Mouse (Mus musculus) gastrocnemius, adult 18-20 months (tissue): ENCODE measurements around the gene Urm1. TPM values are rescaled to one million over a fixed set of nuclear protein-coding genes. Genes with fewer than 3 reads are reported as not detected.

Experiments
- DNase-seq: peaks from one replicate; pipeline ENCODE4 v3.0.0; 2021; ENCODE audit warnings: low spot score
- total RNA-seq, 2 experiments: library from RNA; stranded (reverse); gene quantifications; 2 replicates each; pipeline ENCODE4 v1.2.3; 2021

Urm1 gene
- total RNA-seq, 2 experiments from 2014 or later, result 23.9 to 30.3 TPM

DNA sequence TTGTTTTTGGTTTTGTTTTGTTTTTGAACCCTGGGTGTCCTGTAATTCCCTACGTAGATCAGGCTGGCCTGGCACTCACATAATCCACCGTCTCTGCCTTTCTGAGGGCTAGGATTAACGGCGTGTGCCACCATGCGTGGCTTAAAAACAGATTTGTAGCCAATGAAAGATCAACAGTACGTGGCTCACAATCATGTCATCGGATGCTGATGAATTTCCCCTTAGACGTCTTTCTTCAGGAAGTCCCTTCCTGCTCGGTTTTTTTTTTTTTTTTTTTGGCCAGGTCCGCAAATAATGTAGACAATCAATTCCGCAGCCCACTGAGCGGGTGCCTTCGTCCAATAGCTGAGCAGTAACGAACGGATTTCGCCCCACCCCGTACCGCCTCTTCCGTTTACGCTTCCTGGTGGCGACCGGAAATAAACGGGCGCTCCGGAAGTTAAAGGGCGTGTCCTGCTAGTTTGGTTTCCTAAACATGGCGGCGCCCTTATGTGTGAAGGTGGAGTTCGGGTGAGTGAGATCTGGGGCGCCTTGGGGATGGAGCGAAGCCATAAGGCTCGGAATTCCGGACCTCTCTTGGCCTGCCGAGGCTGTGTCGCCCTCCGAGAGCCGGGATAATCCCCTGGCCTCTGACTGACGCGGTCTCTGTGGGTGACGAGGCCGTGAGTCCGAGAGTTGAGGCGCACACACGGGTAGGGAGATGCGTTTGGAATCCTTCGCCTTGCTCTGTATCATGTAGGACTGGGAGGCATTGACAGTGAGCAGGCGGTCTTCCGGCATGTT lies 7.2 kb downstream of the Urm1 start:
- peak; percentile 96 for DNase-seq

DNA sequence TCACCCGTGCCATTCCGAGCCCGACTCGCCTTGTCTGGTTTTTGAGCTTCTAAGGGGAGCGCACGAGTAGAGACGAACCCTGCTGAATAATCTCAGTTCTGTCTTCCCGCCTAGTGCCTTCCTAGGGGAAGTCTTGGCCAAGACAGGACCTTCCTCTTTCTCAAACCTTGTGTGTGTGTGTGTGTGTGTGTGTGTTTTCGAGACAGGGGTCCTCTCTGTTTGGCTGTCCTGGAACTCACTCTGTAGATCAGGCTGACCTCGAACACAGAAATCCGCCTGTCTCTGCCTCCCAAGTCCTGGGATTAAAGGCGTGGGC lies 7.8 kb downstream of the Urm1 start:
- no peak for DNase-seq

DNA sequence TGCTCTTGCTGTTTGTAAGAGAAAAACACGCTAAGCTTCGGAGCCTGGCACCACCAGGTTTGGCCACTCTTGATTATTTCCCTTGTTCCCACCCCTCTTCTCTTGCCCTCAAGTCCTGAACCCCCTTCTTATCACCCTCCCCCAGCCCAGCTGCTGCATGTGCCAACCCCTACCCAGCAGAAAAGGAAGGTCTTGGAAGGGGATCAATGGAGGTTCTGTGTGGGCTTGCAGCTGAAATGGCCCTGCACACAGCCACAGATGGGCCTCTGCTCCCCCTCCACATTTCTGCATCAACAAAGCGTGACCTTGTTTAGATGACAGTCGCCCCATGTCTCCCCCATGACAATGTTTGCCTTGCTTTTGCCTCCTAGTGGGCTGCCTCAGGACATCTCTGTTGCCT lies 11.2 kb downstream of the Urm1 start:
- DNase-seq, result no peak

DNA sequence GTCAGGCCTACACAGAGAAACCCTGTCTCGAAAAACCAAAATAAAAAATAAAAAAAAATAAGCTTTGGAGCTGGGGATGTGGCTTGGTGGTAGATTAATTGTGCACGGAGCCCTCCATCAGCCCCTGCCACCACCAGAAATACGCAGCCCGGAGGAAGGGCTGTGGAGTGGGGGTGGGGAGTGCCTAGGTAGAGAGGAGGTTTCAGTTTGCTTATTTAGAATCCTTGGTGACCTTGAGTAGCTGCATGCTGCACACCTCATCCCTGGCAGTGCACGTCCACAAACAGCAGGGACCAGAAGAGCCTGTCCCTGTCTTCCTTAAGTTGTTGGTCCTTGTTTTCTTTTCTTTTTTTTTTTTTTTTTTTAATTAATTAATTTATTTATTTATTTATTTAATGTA lies 13.9 kb downstream of the Urm1 start:
- DNase-seq, result no peak

DNA sequence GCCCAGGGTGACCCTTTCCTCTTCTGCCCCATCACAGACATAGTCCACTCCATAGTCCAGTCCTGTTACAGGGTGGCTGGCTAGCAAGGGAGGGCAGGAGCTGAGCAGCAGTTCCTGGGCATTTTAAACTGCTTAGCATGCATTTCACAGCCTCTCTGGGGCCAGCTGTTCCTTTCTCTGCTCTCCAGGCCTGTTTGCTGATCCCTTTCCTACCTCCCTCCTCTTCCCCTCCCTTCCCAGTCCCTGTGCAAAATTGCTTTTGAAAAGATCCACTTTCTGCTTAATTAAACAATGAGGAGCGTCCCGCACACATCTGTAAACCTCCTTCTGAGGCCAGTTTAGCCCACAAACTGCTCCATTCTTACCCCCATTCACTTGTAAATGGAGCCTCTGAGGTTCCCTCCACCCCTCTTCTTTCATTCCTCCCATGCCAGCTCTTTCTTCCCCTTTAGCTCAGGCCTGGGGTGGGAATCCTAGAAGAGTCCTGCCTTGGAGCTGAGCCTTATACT lies 15.6 kb downstream of the Urm1 start:
- no peak for DNase-seq

DNA sequence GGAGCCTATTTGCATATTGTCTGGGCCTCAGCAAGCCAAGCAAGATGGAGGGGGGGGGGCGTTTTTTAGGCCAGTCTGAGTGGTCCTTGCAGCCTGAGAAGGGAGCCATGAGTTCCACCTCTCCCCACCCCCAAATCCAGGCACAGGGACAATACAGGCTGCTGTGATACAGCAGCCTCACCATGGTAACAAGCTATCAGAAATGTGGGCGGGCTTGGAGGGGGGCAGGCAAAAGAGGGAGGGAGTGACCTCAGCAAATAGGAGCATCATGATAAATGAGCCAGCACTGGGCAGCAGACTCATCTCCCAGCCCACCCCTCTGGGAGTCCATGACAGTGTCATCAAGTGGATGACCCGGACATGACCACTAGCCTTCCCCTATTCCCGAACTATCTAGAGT lies 19.6 kb downstream of the Urm1 start:
- no peak for DNase-seq

DNA sequence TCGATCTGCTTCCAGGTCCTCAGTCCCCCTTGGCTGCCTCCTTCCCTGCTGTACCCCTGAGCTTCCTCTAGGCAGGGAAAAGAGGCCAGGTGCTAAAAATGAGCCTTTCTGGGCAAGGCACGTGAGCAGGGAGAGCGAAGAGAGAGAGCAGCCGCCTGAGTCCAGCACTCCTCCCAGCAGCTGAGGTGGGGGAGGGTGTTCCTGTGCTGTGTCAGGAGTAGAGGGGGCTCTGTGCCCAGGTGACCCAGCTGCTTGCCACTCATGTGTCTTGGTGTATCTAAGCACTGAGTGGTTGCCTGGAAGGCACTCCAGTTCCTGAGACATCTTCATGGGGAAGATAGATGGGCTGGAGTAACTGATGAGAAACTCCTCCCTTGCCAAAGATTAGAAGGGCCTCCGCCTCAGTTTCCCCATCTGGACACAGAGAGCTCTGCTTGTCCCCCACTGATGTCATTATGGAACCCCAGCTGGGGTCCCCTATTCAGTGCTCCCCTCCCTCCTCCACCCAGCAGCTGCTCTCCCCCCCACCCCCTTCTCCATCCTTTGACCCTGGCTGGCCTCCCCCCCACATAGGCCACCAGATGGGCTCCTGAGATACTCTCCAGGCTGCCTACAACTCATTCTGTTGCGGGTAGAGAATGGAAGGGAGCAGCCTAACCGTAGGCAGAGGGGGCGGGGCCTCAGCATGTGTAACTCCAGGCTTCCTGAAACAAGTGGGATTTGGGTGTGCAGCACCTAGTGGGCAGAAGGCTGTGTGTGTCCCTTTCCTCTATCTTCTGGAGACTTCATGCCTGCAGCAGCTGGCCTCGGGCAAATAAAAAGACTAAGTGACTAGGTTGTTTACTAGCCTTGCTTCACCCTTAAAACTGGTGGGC lies 23.6 kb downstream of the Urm1 start:
- no peak for DNase-seq

DNA sequence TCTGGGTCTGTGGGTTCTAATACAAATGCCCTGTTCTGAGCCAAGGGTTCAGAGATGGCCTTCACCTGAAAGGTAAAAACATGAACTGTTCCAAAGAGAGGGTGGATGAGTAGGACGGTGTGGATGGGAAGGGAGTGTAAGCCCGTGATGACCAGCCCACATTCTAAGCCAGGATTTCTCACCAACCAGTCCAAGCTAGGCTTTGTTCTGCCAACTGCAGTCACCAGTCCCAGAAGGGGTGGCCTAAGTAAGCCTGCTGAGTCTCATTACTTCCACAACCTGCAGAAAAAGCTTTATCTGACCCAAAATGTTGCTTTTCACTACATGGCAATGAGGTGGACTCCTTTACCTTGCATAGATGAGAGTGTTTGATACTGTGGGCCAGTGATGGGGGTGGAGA lies 24.2 kb downstream of the Urm1 start:
- no peak for DNase-seq

DNA sequence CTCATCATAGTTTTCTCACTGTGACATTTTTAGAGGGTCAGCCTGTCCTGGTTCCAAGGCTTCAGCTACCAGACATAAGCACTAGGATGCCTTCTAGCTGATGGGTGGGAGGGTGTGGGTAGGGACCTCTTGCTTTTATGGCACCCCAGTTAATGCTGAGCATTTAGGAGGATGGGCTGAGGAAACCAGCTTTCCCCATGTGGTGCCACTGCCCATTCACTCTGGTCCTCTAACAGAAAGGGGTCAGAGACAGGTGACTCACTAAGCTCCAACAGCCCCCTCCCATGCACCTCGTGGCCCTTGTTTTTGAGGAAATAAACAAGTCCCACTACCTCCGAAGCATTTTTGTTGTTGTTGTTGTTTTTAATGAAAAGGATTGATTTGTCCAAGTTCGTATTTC lies 24.8 kb downstream of the Urm1 start:
- no peak for DNase-seq

DNA sequence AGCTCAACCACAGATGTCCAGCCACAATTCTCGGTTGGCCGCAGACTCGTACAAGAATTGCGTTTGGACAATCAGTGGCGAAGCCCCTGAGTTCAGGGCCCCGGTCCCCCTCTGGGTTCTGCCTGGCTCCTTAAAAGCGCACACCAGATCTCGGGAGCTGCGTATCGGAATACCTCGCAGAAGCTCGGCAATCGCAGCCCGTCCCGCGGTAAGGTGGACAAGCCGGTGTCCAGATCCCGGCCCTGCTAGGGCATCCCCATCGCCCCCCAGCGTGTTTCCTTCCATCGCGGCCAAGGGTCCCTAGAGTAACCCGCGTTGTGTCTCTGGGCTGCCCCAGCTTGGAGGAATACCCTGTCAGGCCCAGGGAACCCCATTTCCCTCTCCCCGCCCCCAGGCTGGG lies 25.8 kb downstream of the Urm1 start:
- no peak for DNase-seq

DNA sequence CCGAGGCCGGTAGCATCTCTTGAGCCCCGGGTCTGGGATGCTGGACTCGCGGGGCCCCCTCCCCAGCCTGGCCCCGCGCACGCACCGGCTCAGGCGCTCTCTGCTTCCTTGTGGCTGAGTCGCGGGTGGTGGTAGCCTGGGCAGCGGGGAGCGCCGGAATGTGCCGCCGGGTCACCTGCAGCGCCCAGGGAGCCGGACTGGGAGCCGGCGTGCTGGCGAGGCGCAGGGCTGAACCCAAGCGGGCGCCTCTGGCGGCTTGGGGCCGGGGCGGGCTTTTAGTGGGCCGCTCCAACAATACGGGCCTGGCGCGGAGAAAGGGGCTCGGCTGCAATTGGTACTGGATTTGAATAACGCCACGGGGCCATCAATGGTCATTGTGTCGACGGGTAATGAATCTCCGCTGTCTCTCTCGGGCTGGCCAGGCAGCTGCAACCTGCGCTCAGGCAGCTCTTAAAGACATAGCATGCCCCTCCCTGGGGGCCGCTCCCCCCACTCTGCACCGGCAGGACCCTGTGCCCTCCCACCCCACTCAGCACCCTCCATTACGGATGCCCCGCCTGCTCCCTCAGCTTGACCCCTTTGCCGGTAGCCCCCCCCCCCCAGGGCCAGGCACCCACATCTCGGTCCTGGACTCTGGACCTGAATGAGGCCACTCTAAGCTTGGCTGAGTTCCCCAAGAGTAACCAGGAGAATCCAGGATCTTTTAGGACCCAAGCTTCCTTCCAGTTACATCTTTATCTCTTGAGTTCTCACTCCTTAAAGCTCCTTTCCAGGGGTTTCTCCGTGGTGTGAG lies 26.4 kb downstream of the Urm1 start:
- no peak for DNase-seq

DNA sequence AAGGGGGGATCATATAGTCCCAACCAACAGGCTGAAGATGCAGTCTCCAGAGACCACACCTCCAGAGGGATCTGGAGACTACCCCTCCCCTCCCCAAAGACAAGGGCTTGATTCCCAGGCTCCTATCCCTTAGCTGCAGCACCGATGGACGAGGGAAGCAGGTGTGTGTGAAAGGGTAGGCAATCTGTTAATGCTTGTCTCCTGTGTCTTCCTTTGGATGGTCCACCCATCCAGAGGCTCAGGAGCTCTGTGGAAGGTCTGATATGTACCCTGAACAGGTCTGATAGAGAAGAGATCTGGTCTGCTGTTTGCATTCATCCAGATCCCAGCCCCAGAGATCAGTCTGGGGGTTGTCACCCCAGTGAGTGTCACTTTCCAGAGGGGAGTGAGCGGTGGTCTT lies 27.0 kb downstream of the Urm1 start:
- DNase-seq, result no peak

DNA sequence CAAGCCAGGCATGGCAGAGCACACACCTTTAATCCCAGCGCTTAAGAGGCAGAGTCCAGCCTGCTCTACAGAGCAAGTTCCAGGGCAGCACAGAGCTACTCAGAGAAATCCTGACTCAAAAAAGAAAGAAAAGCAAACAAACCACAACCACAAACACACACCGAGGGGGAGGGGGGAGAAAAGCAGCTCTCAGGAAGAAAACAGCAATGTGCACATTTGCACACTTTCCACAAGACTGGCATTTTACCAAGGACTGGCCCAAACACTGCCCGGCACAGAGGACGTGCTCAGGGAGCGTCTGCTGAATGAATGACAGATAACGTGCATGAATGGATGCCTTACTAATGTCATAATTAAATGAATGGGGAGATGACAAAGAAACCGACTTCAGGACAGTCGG lies 29.2 kb downstream of the Urm1 start:
- DNase-seq, result no peak

DNA sequence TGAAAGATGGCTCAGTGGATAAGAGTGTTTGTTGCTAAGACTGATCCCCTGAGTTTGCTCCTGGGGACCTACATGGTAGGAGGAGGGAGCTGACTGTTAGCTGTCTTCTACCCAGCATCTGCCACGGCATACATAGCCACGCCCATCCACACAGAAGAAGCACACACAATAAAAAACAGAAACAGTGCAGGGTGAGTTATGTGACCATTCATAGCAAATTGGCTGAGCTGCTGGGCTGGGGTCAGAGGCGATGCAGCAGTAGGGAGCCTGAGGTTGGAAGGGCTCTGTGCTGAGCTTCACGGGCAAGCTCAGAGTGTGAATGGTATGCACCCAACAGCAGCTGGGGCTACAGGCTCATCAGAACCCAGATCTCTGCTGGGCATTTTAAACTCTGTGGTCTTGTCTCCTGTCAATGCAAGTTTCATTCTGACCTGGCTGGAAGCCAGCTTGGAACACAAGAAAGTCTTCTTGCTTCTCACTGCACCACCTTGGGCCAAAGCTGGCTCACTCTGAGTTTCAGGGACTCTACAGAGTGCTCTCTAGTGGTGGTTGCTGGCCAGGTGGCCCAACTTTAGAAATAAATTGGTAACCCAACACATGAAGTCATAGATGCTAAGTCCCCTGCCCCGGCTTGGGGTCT lies 30.1 kb downstream of the Urm1 start:
- DNase-seq, result no peak

DNA sequence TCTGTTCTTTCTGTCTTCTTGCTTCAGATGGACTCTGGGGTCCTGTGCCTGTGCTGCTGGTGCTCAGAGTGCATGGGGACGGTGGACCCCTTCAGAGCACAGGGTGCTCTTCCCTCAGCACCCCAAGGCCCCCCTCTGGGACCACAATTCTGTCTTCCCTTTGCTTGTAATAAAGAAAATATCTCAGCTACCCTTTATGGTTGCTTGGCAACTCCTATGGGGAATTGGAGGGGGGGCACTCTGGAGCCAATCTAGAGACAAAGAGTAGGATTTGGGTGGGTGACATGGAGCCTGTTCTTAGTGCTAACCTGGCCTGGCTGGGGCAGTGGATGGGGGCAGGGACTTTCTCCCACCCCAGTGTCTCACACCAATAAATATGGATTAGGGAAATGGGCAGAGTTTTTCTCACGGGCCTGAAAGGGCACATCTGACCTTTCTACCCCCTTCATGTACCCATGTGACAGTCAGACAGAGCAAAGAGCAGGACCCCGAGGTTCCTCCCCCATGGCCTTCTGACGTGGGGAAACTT lies 33.1 kb downstream of the Urm1 start:
- DNase-seq, result no peak

DNA sequence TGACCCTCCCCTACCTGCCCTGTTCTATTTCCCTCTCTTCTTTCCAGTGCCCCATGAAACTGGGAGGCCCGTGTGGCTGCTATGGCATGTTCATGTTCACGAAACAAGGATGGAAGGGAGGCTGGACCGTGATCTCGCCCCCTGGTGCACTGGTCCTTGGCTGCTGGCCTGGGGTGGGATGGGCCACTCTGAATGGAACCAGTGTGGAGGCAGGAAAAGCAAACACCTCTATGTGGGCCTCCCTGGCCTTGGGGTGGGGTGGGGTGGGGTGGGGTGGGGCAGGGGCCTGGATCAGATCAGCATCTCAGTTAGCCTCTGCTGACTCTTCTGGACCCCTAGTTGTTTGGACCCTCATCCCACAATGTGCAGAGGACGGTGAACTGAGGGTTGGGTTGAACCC lies 33.9 kb downstream of the Urm1 start:
- DNase-seq, result no peak

DNA sequence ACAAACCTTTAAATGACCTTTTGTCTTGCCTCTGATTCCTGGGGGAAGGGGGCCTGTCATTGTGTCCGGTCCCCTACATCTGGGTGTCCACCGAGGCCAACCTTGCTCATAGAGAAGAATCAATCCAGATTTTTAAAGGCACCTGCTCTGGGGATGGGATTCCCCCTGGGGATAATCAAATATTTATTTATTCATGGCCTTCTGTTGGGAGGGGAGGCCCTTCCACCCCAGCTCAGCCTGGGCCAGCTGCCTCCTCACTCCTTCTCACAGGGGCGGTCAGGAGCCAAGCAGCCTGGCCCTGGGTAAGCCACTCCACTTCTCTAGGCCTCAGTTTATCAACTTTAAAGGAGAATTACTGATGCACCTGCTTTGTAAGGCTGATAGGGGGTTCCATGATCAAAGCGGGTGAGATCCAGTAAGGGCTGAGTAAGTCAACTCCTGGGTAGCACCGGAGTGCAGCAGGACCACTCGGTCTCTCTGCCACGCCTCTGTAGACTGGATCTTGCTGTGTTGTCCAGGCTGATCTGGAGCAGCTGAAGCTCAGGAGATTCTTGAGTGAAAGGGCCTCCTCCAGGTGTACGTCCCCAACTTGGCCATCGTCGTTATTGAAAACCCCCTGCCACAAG lies 35.8 kb downstream of the Urm1 start:
- DNase-seq, result no peak

DNA sequence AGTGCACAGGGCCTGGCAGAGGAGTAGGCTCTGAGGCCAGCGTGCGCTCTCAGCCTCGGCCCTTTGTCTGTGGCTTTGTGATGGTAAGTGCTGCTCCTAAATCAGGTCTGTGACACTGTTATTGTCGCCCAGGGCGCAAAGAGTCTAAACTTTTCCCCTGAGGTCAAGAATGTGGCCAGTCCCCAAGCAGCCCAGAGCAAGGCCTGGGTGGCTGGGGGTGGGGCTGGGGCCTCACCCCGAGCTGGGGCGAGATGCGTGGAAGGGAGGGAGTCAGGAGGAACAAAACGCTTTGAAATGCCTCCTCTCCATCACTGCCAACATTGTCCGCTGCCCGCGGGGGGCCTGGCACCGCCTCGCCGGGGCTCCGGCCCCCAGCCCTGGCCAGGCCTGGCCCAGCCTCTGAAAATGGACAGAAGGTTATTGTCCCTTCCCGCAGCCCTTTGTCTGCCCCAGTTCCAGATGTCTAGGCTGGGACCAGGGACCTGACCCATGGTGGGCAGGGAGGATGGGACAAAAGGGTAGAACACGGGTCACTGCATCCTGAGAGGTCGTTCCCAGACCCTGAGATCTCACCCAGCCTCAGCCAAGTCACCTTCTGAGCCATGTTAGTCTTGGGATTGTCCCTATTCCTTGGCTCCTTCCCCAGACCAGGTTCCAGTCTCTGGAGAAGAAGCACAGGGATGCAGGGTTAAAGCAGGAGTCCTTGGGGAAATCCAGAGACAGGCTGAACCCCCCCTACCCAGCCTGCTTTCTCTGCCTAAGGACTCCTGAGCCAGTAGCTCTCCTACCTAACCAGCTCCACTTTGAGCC lies 36.8 kb downstream of the Urm1 start:
- DNase-seq, result no peak

DNA sequence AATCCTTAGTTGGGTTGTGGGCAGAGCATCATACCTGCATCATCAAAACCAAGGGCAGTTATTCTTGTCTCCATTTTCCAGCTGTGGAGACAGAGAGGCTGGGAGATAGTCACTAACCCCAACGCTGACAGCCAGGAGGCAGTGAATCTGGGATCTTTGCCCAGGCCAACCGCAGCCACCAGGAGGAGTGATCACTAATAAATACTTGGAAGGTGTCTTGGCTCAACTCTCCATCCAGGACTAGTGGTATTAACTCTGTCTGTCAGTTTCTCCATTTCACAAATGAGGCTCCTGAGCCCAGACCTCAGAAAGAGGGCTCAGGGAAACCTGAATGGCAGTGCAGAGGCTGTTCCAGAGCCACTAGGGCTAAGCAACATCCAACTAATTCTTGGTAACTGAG lies 37.5 kb downstream of the Urm1 start:
- DNase-seq, result no peak

DNA sequence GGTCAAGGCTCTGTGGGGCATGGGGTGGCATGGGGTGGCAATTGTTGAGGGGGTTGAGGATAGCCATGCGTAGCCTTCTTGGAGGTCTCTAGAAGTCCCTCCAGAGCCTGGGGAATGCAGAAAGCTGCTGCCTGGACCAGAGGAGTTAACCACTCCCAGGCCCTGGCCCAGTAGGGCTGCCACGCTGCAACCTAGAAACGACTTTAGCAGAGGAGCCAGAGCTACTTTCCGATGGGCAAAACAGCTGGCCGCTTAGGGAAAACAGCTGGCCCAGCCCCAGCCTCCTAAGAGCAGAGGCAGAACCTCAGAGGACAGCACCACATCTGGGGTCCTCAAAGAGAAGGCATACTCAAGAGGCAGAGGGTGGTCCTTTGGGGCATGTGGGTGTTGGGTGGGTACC lies 38.1 kb downstream of the Urm1 start:
- DNase-seq, result no peak
